Mouse (Mus musculus): ENCODE results near the gene Dlg2.

Dlg2 gene

GRCm38 (mm10) chr7:91943224-91943623 lies 1466.8 kb downstream of the Dlg2 start:
- no peak for DNase-seq

- no peak for DNase-seq
Measured at GRCm38 (mm10) chr7:91955584-91955983, 1479.1 kb downstream of the Dlg2 start.

GRCm38 (mm10) chr7:91962956-91963355 lies 1486.5 kb downstream of the Dlg2 start:
- no peak for DNase-seq

- DNase-seq = no peak
Measured at GRCm38 (mm10) chr7:91972970-91973369, 1496.5 kb downstream of the Dlg2 start.

- peak; percentile 26 to 48 for DNase-seq
Measured at GRCm38 (mm10) chr7:92003769-92004455, 1527.4 kb downstream of the Dlg2 start.

- peak; percentile 21 to 62 for DNase-seq
Measured at GRCm38 (mm10) chr7:92005681-92006425, 1529.4 kb downstream of the Dlg2 start.

GRCm38 (mm10) chr7:92008702-92009101 lies 1532.2 kb downstream of the Dlg2 start:
- no peak for DNase-seq

- DNase-seq = no peak
Measured at GRCm38 (mm10) chr7:92024928-92025327, 1548.5 kb downstream of the Dlg2 start.

GRCm38 (mm10) chr7:92025465-92026056 lies 1549.1 kb downstream of the Dlg2 start:
- DNase-seq = no peak

GRCm38 (mm10) chr7:92027049-92027448 lies 1550.6 kb downstream of the Dlg2 start:
- peak; percentile 85 to 93 for DNase-seq

- no peak for DNase-seq
Measured at GRCm38 (mm10) chr7:92034256-92034655, 1557.8 kb downstream of the Dlg2 start.

GRCm38 (mm10) chr7:92040187-92040586 lies 1563.7 kb downstream of the Dlg2 start:
- no peak for DNase-seq

- no peak for DNase-seq
Measured at GRCm38 (mm10) chr7:92040785-92041411, 1564.4 kb downstream of the Dlg2 start.

- DNase-seq = no peak
Measured at GRCm38 (mm10) chr7:92044966-92045365, 1568.5 kb downstream of the Dlg2 start.

- DNase-seq = no peak
Measured at GRCm38 (mm10) chr7:92047271-92047670, 1570.8 kb downstream of the Dlg2 start.

- DNase-seq = no peak
Measured at GRCm38 (mm10) chr7:92048876-92049275, 1572.4 kb downstream of the Dlg2 start.

- DNase-seq = no peak
Measured at GRCm38 (mm10) chr7:92066851-92067250, 1590.4 kb downstream of the Dlg2 start.

GRCm38 (mm10) chr7:92087429-92087828 lies 1611.0 kb downstream of the Dlg2 start:
- no peak for DNase-seq

GRCm38 (mm10) chr7:92093860-92094259 lies 1617.4 kb downstream of the Dlg2 start:
- peak; percentile 81 to 85 for DNase-seq

- DNase-seq = no peak
Measured at GRCm38 (mm10) chr7:92095198-92095597, 1618.7 kb downstream of the Dlg2 start.

- no peak for DNase-seq
Measured at GRCm38 (mm10) chr7:92100847-92101246, 1624.4 kb downstream of the Dlg2 start.

GRCm38 (mm10) chr7:92102892-92103543 lies 1626.5 kb downstream of the Dlg2 start:
- peak; percentile 79 to 85 for DNase-seq

GRCm38 (mm10) chr7:92105477-92105876 lies 1629.0 kb downstream of the Dlg2 start:
- peak in 1 of 2 experiments; percentile 26 for DNase-seq

All from cerebellum, postnatal 14 days (tissue).